Mouse (Mus musculus): ENCODE data around the gene Rdh1.

Gene Rdh1

DNA sequence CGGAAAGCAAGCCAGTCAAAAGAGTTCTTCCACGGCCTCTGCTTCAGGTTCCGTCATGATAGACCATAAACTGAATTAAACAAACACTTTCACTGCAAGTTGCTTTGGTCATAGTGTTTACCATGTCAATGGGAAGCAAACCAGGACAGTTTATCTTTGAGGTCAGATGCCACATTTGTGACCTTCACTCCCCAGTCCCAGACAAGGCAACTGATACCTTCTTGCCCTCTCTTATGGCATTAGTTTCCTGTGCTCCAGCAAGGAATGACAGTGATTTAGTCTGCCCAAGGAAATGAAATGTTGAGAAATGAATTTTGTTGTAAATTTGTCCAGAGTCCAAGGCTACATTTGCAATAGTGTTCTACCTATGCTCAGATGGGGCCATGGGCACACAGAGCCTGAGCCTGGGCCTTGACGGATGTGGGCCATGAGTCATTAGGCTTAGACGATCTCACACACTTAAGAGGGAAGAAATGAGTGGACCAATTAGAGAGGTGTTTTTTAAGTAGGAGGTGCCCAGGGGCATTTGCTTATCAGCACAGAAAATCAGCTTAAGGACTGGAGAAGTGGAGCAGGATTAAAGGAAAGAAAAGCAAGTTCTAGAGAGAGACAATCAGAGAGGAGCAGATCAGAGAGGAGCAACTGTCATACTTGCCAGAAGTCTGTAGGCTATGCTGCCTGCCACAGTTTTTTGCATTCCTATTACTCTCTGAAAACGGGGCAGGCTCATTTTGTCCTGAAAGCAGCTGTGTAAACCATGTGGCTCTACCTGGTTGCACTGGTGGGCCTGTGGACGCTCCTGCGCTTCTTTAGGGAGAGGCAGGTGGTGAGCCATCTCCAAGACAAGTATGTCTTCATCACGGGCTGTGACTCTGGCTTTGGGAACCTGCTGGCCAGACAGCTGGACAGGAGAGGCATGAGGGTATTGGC lies at the start of gene Rdh1, which contains the start of gene Rdh16f1:
Gene Rdh1, plus strand, starts transcription at position 541 of the 930 bp plus-strand sequence.
Gene Rdh16f1, plus strand, starts transcription at position 607 of the 930 bp plus-strand sequence.
- DNase-seq (ENCODE audit: low read depth, low spot score): no peak

DNA sequence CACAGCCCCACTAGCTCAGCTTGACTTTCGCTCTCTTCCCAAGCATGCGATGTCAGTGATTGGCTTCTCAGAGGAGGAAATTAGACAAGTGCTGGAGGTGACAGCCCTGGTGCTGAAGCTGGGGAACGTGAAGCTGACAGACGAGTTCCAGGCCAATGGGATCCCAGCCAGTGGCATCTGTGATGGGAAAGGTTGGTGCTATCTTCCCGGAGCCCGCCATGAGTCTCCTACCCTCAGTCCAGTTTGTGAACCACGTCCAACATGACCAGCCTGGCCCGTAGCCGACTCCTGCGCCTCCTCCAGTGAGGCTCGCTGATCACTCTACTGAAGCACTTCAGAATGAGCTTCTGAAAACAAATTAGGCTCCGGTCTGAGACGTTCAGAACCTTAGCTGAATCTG lies 49.2 kb upstream of the Rdh1 start:
- no peak for DNase-seq (ENCODE audit: low read depth, low spot score)

DNA sequence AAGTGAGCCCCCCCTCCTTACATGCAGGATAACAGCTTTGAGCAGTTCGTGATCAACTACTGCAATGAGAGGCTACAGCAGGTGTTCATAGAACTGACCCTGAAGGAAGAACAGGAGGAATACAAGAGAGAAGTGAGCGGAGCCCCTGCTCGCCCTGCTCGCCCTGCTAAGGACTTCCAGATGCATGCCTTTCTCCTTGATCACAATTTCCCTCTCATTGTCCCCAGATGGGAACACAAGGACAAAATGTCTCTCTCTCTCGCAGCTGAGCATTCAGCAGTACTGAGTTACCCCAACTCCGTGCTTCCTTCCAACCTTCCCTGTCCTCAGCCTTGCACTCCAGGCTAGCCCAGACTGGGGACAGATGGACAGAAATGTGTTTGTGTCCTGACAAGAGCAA lies 46.8 kb upstream of the Rdh1 start:
- no peak for DNase-seq (ENCODE audit: low read depth, low spot score)

DNA sequence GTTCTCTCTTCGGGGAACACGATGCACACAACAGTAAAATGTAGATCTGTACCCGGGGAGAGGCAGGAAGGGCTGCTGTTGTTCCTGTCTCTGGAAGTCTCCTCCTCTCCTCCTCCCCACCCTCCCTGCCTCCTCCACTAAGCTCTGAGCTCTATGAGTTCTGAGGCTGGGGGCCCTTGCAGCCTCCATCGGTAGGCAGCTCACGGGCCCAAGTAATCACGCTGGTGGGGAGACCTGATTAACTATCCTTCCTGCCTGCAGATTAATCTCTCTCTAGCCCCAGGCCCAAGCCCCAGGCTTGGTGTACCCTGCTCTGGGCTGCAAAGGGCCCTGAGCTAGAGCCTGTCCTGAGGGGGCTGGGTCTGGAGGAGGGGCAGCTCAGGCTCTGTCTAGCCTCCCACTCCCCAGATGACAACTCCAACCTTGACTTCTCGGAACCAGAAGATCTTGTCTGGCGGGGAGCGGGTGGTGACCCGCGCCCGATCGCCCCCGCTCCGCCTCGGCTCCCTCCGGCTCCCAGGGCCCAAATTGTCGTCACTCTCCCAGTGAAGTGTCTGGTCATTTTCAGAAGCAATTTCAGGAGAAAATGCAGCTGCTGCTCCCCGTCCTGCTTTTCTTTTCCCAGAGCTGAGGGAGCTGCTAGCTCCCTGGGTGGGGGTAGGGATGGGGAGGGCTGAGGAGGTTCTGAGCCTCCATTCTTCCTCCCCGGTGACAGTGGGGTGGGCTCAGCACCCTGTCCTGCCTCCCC lies 37.7 kb upstream of the Rdh1 start:
- DNase-seq (ENCODE audit: low read depth, low spot score): no peak

DNA sequence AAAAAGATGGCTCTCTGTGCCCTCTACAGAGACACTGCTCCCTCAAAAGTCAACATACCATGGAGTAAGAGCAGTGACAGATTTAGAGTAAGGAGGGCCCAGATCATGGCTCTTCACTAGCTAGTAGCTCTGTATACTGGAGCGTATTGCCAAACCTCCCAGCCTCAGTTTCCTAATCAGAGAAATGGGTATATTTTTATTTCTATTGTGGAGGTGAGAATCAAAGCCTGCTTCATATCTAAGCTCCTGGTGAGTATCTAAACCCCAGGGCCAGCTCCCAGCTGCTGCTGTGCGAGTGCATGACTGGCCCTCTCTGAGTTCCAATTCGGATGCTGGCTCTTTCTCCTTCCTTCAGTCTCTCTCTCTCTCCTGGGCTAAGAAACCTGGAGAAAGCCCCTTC lies 35.3 kb upstream of the Rdh1 start, which contains the start of gene Tac2:
Gene Tac2, plus strand, starts transcription at position 301 of the 400 bp plus-strand sequence.
- DNase-seq (ENCODE audit: low read depth, low spot score): no peak

DNA sequence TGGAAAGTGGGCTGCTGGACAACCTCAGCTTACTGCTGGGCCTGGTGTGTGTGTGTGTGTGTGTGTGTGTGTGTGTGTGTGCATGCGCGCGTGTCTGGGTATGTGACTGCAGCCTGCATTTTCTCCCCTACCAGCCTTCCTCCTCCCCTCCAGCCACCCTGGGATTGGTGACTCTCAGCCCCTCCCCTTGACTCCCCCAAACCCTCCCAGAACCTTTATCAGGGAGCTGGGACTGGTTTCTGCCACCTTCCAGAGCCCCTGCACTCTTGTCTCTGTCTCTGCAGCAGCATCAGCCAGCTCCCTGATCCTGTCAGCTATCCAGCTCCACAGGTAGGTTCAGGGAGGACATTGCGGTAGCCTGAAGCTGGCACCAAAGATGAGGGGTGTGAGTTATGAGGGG lies 34.4 kb upstream of the Rdh1 start:
- no peak for DNase-seq (ENCODE audit: low read depth, low spot score)

DNA sequence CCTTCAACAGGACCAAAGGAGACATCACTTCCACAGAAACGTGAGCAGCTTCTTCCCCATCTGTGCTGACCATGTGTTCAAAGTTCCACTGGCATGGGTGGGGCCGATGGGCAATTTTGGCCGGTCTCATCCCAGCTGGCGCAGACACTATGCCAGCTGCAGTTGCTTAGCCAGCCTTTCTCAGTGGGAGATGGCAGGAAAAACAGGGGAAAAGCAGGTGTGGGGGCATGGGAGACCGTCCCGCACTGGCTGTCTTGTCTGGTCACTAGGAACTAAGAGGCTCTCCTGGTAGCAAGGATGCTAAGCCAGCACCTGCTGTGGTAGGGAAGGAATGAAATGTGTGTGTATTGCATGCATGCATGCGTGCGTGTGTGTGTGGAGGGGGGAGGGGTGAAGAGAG lies 31.1 kb upstream of the Rdh1 start:
- DNase-seq (ENCODE audit: low read depth, low spot score): no peak

DNA sequence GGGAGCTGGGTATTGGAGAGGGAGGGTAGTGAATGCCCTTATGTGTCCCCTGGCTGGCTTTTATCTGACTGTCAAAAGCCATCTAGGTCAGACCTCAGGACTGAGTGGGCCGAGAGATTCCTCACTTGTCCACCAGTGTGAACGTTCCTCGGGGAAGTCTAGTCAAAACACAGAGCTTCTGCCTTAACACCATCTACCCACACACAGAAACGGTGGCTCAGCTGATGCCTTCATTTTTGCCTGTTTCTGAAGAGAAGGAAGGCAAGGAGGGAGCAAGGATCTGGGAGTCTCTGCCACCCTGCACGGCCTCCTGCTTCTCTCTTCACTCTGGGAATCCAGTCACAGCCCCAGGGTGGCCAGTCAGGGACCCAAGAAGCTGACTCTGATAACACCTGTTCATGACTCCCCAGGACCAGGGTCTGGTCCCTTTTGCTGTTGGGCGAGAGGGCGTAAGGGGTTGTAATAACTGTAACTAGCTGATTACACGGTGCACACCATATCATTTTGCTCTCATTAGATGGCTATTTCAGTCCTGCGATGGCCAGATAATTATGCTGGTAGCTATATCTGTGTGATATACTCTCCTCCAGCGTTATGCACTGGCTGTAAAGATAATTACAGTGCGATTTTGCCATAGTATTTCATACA lies 29.1 kb upstream of the Rdh1 start:
- DNase-seq (ENCODE audit: low read depth, low spot score): no peak

DNA sequence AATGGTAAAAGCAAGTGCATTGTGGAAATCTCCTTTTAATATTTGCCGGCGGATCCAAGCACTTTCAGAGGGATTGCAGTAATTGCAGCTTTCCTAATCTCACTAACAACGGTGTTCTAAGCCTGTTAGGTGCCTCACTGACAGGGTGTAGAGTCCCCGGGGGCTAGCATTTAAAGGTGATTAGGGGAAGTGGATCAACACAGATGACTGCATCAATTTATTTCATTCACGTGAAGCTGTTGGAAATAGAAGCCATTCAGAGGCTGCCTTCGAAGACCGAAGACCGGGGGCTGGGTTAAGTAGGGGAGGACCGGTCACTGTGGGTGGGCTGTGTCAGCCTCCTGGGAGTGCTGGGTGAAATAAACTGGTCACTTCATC lies 28.6 kb upstream of the Rdh1 start:
- DNase-seq (ENCODE audit: low read depth, low spot score): no peak

DNA sequence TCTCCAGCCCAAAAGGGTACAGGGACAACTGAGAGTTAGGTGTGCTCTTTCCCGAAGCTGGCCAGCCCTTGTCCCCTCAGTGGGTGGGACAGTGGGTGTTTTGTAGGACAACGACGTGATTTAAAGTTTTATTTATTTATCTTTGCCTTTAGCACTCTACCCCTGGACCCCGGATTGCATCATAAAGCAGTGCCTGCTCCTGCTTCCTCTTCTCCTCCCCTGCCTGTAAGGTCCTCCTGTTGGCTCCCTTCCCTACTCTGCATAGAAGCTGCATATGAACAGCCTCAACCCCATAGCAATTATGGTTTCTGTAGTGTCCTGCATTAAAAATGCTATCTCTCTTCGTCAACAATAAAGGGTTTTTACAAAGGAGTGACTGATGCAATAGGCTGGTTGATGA lies 28.1 kb upstream of the Rdh1 start:
- no peak for DNase-seq (ENCODE audit: low read depth, low spot score)

DNA sequence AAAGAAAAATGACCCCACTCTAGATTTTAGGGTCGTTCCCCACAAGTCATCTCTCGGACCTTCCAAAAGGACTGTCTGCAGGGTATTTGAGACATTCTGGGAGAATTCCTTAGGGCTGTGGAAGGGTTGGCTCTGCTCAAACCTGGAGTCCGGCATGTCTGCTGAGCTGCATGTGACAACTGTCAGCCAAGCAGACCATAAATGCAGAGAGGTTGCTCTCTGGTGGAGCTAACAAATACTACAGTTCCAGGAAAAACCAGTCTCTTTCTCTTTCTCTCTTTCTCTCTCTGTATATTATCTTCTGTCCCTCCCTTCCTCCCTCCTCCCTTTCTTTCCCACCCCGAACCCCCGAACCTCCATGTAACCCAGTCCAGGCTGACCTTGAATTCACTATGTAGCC lies 25.1 kb upstream of the Rdh1 start:
- DNase-seq (ENCODE audit: low read depth, low spot score): no peak

DNA sequence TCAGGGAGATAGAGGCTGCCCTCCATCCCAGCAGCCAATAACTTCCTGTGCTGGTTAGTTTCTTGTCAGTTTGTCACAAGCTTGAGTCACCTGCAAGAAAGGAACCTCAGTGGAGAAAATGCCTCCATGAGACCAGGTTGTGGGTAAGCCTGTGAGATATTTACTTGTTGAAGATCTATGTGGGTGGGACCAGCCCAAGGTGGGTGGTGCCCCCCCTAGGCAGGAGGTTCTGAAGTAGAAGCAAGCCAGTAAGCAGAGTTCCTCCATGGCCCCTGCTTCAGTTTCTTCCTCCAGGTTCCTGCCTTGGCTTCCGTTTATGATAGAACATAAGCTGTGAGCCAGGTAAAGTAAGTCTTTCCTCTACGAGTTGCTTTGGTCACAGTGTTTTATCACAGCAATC lies 23.3 kb upstream of the Rdh1 start:
- no peak for DNase-seq (ENCODE audit: low read depth, low spot score)

DNA sequence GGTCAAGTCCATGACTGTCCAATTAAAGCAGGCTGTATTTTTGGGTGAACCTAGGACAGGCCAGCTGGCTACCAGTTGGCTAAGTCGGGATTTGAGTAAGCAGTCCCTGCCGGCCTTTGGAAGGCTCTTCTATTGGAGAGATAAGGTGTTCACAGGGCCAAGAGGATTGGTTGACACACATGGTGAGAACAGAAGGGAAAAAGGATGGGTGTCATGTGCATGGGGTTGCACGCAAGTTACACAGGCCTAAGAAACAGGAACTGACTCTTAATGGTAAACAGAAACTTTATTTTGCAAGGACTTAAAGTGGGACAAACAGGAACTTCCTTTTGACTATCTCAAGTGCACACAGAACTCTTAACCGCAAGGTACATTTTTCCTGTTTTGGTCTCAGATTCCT lies 22.6 kb upstream of the Rdh1 start:
- DNase-seq (ENCODE audit: low read depth, low spot score): no peak

DNA sequence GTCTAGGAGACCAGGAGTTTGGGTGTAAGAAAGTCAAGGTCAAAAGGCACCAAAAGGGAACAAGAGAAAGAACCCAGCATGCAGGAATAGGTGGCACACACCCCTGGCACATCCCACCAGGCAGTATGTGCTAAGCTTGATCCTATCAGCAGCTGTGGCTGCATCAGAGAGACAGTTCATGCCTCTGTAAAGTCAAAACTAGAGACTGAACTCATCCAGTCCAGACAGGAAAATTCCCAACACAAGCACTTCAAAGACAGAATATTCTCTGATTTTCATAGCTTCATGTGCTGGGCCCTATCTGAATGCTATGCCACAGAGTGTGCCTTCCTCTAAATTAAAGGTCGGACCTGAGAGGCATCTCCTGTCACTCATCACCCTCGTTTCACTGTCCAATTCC lies 22.0 kb upstream of the Rdh1 start:
- DNase-seq (ENCODE audit: low read depth, low spot score): no peak

DNA sequence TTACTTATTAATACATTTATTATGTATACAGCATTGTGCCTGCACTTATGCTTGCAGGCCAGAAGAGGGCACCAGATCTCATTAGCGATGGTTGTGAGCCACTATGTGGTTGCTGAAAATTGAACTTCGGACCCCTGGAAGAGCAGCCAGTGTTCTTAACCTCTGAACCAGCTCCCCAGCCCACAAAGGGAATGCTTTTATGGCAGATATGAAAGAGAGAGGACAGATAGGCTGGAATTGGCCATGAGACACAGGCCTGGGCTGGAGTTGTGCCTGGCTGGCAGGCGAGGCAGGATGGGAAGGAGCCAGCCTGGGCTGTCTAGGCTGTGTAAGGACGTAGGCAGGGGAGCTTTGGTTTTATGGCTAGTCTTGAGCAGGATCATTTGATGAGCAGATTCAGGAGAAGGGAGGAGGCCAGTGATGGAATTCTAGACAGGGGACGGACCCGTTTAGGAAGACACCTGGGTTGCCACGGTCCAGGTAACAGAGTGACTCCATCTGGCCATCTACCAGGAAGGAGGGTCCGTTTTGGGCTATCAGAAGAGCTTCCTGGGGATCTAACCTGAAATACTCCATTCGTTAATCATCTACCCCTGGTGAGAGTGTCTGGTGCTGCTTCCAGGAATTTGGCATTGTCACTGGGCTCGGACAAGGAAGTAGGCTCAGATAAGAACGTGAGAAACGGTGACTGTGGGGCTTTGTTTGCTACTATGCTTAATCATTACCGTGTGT lies 21.2 kb upstream of the Rdh1 start:
- peak; percentile 63 for DNase-seq (ENCODE audit: low read depth, low spot score)

DNA sequence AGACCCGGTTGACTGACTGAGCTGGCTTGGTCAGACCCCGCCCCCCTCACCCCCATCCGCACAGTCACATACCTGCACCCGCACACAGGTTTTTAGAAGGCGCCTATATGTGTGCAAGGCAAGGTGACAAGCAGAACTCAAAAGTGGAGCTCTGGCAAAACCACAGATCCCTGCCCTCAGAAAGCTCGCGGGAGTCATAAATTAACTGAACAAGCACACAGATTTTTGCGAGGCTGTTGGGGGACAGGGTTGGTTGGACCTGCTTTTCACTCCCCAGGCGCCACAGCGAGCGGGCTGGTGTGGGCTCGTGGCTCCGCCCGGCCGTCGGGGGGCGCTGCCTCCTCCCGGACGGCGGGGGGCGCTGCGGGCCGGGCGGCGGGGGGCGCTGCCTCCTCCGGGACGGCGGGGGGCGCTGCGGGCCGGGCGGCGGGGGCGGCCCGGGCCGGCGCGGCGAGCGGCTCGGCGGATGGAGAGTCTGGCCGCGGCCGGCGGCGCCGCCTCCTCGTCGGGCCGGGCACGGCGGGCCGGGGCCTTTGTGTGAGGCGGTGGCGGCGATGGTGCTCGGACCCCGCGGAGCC lies 20.3 kb upstream of the Rdh1 start, which contains the start of gene Zbtb39:
Gene Zbtb39, plus strand, starts transcription at position 456 of the 578 bp plus-strand sequence.
- peak; percentile 85 for DNase-seq (ENCODE audit: low read depth, low spot score)

DNA sequence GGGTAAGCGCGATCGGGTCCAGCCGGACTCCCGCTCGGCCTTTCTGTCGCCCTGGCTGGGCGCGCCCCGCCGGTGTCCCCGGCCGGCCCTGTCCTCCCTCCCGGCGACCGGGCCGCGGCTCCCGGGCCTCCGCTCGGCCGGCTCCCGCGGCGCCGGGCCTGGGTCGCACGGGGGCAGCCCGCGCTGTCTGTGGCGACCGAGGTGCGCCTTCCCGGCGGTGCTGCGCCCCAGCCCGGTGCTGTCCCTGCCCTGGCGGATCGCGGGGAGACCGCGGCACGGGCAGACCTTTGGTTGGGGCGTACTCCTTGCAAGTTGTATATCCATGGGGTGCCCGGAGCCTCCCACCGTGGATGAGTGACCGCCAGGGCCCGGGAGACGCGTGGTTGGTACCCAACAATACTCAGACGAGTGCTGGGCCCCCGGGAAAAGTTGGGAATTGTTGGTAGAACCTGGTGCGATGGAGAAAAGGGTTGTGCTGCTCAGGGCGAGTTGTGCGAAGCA lies 19.8 kb upstream of the Rdh1 start:
- DNase-seq (ENCODE audit: low read depth, low spot score): no peak

DNA sequence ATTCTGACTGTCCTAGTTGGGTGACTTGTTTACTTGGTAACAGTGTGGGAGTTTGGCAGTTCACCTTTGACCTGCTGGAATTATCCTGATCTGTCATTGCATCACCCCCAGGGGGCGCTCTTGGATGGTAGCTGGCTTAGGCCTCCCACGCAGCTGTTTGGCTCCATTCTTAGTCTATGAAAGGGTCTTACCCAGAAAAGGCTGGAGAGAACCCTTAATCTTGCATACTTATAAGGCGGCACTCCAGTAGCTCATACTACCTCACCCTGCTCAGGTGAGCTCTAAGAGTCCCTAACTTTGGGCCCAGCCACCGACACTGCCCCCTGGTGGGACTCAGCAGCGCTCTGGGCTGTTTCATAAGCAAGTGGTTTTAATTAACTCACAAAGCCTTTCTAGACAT lies 14.9 kb upstream of the Rdh1 start:
- peak; percentile 55 for DNase-seq (ENCODE audit: low read depth, low spot score)

DNA sequence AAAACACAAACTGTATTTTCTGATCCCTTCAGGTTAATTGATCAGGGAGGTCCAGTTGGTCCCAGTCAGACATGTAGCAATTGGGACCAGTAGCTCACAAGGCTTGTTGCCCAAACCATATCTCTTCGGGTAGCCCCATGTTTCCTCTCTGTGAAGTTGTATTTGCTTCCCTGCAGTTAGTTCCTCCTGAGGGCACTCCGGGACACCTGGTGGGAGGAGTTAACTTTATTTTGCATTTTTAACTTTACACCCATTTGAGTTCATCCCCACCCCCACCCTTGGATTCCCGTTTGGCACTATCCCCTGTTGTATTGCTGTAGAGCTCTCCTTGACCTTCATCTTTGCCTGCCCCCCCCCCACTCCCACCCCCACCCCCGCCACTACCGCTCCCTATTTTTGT lies 13.6 kb upstream of the Rdh1 start:
- DNase-seq (ENCODE audit: low read depth, low spot score): no peak

DNA sequence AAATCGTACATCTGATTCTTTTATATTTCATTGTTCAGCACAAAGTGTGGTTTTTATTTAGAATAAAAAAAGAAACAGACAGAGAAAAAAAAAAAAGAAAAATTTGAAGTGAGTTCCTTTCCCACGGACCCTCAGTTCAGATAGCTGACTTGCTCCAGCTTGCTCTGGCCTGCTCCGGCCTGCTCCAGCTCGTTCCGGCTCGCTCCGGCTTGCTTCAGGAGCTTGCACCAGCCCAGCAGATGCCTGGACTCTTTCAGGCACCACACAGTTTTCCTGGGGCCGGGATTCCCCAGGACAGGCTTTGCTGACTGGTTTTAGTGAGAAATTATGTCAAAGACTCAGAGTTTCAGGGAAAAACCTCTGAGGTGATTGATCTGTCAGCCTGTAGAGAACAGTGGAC lies 12.3 kb upstream of the Rdh1 start:
- no peak for DNase-seq (ENCODE audit: low read depth, low spot score)
